Mouse (Mus musculus) lung, embryonic 14.5 days (tissue): ENCODE data around the gene Pdzd9. TPM values are rescaled to one million over a fixed set of nuclear protein-coding genes. Genes with fewer than 3 reads are reported as not detected.

Experiments used
- ATAC-seq: fragments of 200-750 bp; cut with Nextera tagmentation; 2 replicates; pipeline ENCODE4 v1.8.0; 2017; ENCODE audit warnings: mild to moderate bottlenecking, moderate TSS enrichment, moderate library complexity; ENCODE audit not compliant: insufficient read depth
- DNase-seq: peaks from one replicate; pipeline ENCODE4 v3.0.0-alpha.2; 2015
- H3K27ac ChIP-seq: fragments of 300-500 bp; sonication (generic); 2 replicates; pipeline ENCODE4 v1.5.1; 2014; ENCODE audit warnings: low read depth, mild to moderate bottlenecking, moderate library complexity
- H3K27me3 ChIP-seq: fragments of 300-500 bp; sonication (generic); 2 replicates; pipeline ENCODE4 v1.6.1; 2014; ENCODE audit warnings: low read length, control low read depth; ENCODE audit not compliant: insufficient read depth
- H3K36me3 ChIP-seq: fragments of 300-500 bp; sonication (generic); 2 replicates; pipeline ENCODE4 v1.6.1; 2014; ENCODE audit warnings: control low read depth; ENCODE audit not compliant: insufficient read depth
- H3K4me1 ChIP-seq: fragments of 300-500 bp; sonication (generic); 2 replicates; pipeline ENCODE4 v1.6.1; 2014; ENCODE audit warnings: antibody characterized with exemption, control low read depth; ENCODE audit not compliant: insufficient read depth
- H3K4me2 ChIP-seq: fragments of 300-500 bp; sonication (generic); 2 replicates; pipeline ENCODE4 v1.6.1; 2014; ENCODE audit warnings: mild to moderate bottlenecking
- H3K4me3 ChIP-seq: fragments of 300-500 bp; sonication (generic); 2 replicates; pipeline ENCODE4 v1.5.1; 2014; ENCODE audit warnings: low read depth, low read length
- H3K9ac ChIP-seq: fragments of 300-500 bp; sonication (generic); 2 replicates; pipeline ENCODE4 v1.6.1; 2014
- H3K9me3 ChIP-seq: fragments of 300-500 bp; sonication (generic); 2 replicates; pipeline ENCODE4 v1.6.1; 2016; ENCODE audit warnings: low read depth, low read length, control low read depth
- CTCF ChIP-seq: IDR thresholded peaks from 2 replicates; pipeline ENCODE4 v1.5.1; 2016; ENCODE audit warnings: antibody characterized with exemption, low read depth
- WGBS: fragments of 180-500 bp; shearing (Covaris S2); extraction: QIAGEN DNeasy Blood & Tissue Kit; methylation state at CpG from one replicate; pipeline ENCODE4 v1.1.7; 2014; 5-methylcytosine and 5-hydroxymethylcytosine counted together
- polyA plus RNA-seq: library from polyadenylated mRNA; unstranded; fragments of >200 nt; fragmentation: Nextera tagmentation; extraction: Ambion mirVana; gene quantifications from 2 replicates; pipeline ENCODE4 v1.2.1, GENCODE M21; 2014

The Pdzd9 gene
- polyA plus RNA-seq, 1 experiment from 2014 or later = 0.22 TPM

DNA sequence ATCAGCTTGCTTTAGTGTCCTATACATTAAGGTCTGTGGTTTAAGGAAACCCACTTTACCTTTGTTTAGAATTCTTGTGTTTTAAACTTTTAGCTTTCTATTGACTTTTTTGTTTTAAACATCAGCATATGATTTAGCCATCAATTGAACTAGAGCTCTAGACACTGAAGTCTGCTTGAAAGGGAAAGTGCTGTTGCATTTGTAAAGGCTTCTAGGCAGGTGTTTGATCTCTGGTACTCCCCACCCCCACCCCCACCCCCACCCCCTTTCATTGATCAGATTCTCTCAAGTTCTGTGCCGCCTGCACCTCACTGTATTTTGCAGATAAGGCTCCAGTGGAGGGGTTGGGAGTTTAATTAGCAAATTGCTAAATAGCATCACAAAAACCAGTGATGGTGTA is 25.5 kb upstream of the Pdzd9 start:
- Histone ChIP-seq H3K4me3 (no peak overlapping the region), H3K4me2 (no peak overlapping the region), H3K9ac (no peak overlapping the region), H3K36me3 (peaks cover 4% of the 10 kb centered on the region; the same call in 1 of the 2 replicates), H3K4me1 (no peaks in the 10 kb centered on the region), H3K27me3 (no peaks in the 10 kb centered on the region), H3K27ac (no peak overlapping the region), H3K9me3 (no peaks in the 10 kb centered on the region)
- 79% methylated on average over 1 of the region's 1 CpGs for WGBS
- no peak for TF ChIP-seq CTCF
- DNase-seq = no peak
- ATAC-seq = no peak

DNA sequence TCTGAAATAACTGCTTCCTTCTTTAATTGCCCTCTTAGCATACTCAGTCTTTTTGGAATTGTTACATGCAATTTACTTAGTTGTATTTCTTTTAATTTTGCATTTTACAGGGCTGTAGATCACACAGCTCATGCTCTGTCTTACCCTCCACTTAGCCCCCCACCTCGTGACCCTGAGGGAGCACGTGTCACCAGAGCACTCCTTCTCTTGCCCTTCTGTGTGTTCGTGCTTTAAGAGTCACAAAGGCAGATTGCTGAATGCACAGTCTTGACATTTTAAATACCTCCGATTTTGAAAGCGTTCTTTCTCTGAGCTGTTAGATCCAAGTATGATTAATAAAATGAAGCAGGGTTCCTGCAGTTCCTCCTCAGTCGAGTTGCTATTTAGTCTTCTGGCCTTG is 25.1 kb upstream of the Pdzd9 start:
- WGBS = 35% methylated on average over 6 of the region's 6 CpGs
- no peak overlapping the region for H3K9ac ChIP-seq

DNA sequence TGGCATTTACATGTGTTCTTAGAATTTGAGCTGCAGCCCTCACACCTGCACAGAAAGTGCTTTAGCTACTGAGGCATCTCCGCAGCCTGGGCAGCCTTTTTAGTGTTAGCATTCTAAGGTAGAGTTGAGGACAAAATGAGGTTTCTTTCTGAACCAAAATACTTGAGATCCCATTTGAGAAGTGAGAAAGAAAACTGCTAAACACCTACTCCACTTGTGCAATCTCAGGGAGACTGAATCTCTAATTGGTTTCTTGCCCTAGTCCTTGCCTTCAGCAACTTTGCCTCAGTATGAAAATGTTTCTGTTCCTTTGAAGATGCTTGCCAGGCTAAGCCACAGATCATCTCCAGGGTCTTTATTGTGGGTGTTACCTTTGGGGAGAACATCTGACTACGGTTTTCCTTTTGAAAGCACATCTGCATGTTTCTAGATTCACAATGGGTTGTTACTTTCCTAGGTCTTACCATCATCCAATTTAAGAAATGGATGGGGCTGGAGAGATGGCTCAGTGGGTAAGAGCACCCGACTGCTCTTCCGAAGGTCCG is 23.8 kb upstream of the Pdzd9 start:
- 94% methylated on average over 5 of the region's 5 CpGs for WGBS
- TF ChIP-seq CTCF = no peak
- Histone ChIP-seq H3K4me1 (no peaks in the 10 kb centered on the region), H3K4me3 (no peak overlapping the region), H3K36me3 (peaks cover 4% of the 10 kb centered on the region; the same call in 1 of the 2 replicates), H3K9ac (no peak overlapping the region), H3K9me3 (no peaks in the 10 kb centered on the region), H3K4me2 (no peak overlapping the region), H3K27ac (no peak overlapping the region), H3K27me3 (no peaks in the 10 kb centered on the region)
- ATAC-seq = no peak
- DNase-seq = no peak

More for the DNA sequence above, 25.1 kb upstream of the Pdzd9 start:
- Histone ChIP-seq H3K9me3 (no peaks in the 10 kb centered on the region), H3K36me3 (peaks cover 4% of the 10 kb centered on the region; the same call in 1 of the 2 replicates), H3K27ac (no peak overlapping the region), H3K27me3 (no peaks in the 10 kb centered on the region), H3K4me1 (no peaks in the 10 kb centered on the region), H3K4me2 (no peak overlapping the region), H3K4me3 (no peak overlapping the region)
- ATAC-seq = no peak
- DNase-seq = no peak
- no peak for TF ChIP-seq CTCF

DNA sequence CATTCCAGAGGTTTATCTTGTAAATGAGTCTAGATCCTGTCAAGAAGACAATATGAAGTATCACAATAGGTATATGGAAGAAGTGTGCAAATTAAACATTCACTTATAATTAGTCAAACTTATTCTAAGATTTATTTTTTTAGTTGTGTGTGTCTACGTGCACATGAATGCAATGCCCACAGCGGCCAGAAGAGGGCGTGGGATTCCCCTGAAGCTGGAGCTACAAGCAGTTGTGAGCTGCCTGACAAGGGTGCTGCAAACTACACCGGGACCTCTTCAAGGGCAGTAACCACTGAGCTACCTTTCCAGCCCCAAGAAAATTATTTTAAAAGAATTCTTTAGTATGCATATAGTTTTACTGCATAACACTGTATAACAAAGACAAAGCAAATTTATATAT is 20.5 kb upstream of the Pdzd9 start:
- H3K9me3 ChIP-seq = no peaks in the 10 kb centered on the region
- H3K27ac ChIP-seq = no peak overlapping the region
- H3K9ac ChIP-seq = no peak overlapping the region
- ATAC-seq (no peak), DNase-seq (peak; percentile 14)
- peaks cover 6% of the 10 kb centered on the region; the same call in 1 of the 2 replicates for H3K36me3 ChIP-seq
- H3K27me3 ChIP-seq = no peaks in the 10 kb centered on the region
- H3K4me2 ChIP-seq = no peak overlapping the region
- H3K4me1 ChIP-seq = peaks cover under 1% of the 10 kb centered on the region; the same call in 1 of the 2 replicates
- 70% methylated on average over 4 of the region's 4 CpGs for WGBS
- peak; percentile 23; the same call in 1 of the 2 replicates for TF ChIP-seq CTCF
- no peak overlapping the region for H3K4me3 ChIP-seq

DNA sequence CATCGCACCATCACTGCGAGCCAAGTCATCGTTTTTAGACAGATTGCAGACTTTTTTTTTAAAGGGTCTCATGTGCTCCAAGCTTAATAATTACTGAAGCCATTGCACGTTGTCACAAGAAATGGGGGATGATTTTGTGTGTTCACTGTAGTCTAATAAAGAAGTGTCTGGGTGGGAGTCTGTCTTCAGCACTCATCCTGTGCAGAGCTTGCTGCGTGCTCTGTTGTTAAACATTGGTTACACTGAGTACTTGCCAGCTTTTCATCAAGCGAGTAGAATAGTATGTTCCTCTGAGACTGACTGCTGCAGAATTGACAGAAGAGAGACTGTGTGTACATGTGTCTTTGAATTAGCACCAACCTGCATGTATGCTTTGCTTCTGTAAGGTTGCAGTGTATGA is 15.1 kb upstream of the Pdzd9 start:
- Histone ChIP-seq H3K9ac (no peak overlapping the region), H3K36me3 (0 out of 2 replicates have a peak, but pooled peaks cover 3% of the 10 kb centered on the region), H3K4me1 (peaks cover 7% of the 10 kb centered on the region), H3K27ac (no peak overlapping the region; the same call in 1 of the 2 replicates), H3K4me3 (no peak overlapping the region), H3K9me3 (no peaks in the 10 kb centered on the region), H3K4me2 (no peak overlapping the region), H3K27me3 (no peaks in the 10 kb centered on the region)
- no peak for TF ChIP-seq CTCF
- DNase-seq = peak; percentile 4
- 54% methylated on average over 6 of the region's 6 CpGs for WGBS
- no peak for ATAC-seq

DNA sequence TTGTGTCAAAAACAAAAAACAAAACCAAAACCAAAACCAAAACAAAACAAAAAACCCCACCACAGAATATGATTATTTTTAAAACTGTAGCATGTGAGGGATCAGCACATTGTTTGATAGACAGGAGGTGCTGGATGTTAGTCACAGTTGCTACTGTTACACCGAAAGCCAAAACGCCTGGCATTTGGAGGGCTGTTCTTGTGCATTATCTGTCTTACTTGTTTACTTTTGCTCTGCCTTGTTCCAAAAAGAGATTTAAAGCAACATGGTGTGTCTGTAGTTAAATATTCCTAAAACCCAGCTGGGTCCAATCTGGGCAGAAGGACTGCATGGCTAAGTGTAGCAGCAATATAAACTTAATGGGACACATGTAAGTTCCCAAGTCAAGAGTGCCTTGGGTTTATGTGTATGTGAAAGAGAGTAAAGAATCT is 14.6 kb upstream of the Pdzd9 start:
- H3K27ac ChIP-seq = no peak overlapping the region
- DNase-seq = peak; percentile 67

DNA sequence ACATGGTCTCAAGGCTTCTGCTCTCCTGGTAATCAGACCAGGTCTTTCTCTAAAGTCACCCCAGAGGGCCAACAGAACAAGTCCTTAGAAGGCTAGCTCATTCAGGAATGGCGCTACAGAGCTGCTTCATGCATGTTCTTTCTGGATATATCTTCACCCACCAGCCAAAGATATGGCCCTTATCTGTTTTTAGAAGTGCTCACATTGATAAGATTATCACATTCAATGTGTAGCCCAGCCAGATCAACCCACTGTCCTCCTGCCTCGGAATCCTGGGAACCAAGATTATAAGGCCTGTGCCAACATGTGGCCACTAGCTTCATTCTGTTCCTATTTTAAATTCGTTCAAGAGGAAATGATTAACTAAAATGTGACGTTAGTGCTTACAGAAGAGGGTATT is 11.9 kb upstream of the Pdzd9 start:
- Histone ChIP-seq H3K27ac (no peak overlapping the region), H3K4me1 (peaks cover 11% of the 10 kb centered on the region), H3K36me3 (no peaks in the 10 kb centered on the region), H3K27me3 (no peaks in the 10 kb centered on the region), H3K9ac (no peak overlapping the region), H3K9me3 (no peaks in the 10 kb centered on the region), H3K4me2 (no peak overlapping the region), H3K4me3 (no peak overlapping the region)
- 69% methylated on average over 4 of the region's 4 CpGs for WGBS
- ATAC-seq = no peak
- no peak for DNase-seq
- TF ChIP-seq CTCF = no peak

More for the DNA sequence above, 14.6 kb upstream of the Pdzd9 start:
- peaks cover 7% of the 10 kb centered on the region for H3K4me1 ChIP-seq
- TF ChIP-seq CTCF = no peak
- H3K4me2 ChIP-seq = no peak overlapping the region
- no peak overlapping the region for H3K9ac ChIP-seq
- no peaks in the 10 kb centered on the region for H3K9me3 ChIP-seq
- peak; percentile 88; the same call in 1 of the 2 replicates for ATAC-seq
- 28% methylated on average over 2 of the region's 2 CpGs for WGBS
- no peak overlapping the region for H3K4me3 ChIP-seq
- H3K27me3 ChIP-seq = no peaks in the 10 kb centered on the region
- 0 out of 2 replicates have a peak, but pooled peaks cover 3% of the 10 kb centered on the region for H3K36me3 ChIP-seq
